Mouse (Mus musculus) erythroblast, embryonic 14.5 days (primary cell): ENCODE results near the gene Arid4a. TPM values are rescaled to one million over a fixed set of nuclear protein-coding genes. Genes with fewer than 3 reads are reported as not detected.
A peak's percentile ranks its signal among the peaks of the same experiment; 100 is the strongest.

Experiments used
- H3K27me3 ChIP-seq: 2 replicates; pipeline ENCODE4 v1.6.1; 2012; ENCODE audit warnings: inconsistent platforms; ENCODE audit not compliant: control insufficient read depth
- H3K36me3 ChIP-seq: 2 replicates; pipeline ENCODE4 v1.6.1; 2012; ENCODE audit warnings: mild to moderate bottlenecking, inconsistent platforms; ENCODE audit not compliant: control insufficient read depth
- H3K4me1 ChIP-seq: 2 replicates; pipeline ENCODE4 v1.6.1; 2012; ENCODE audit warnings: inconsistent platforms; ENCODE audit not compliant: control insufficient read depth
- H3K4me3 ChIP-seq: replicated peaks from 2 replicates; pipeline ENCODE3; 2012; ENCODE audit warnings: moderate library complexity, mild to moderate bottlenecking, inconsistent platforms
- H3K9me3 ChIP-seq: 2 replicates; pipeline ENCODE4 v1.6.1; 2012; ENCODE audit warnings: low read length, inconsistent platforms, mixed read lengths; ENCODE audit not compliant: control insufficient read depth
- GATA1 ChIP-seq: IDR thresholded peaks from 2 replicates; pipeline ENCODE4 v1.6.1; 2012; ENCODE audit warnings: low read length, inconsistent platforms, mixed read lengths
- TAL1 ChIP-seq: IDR thresholded peaks from 3 replicates; pipeline ENCODE4 v1.6.1; 2012; ENCODE audit warnings: low read length, inconsistent platforms, mixed read lengths
- polyA plus RNA-seq: library from polyadenylated mRNA; stranded (reverse); fragments of >175 nt; gene quantifications from 2 replicates; pipeline ENCODE4 v1.2.3, GENCODE M21; 2012

The Arid4a gene
- polyA plus RNA-seq, 1 experiment, result 0.94 TPM

- Histone ChIP-seq H3K9me3 (no peaks in the 10 kb centered on the region; the same call in 1 of the 2 replicates), H3K36me3 (peaks cover 63% of the 10 kb centered on the region), H3K4me1 (peaks cover 5% of the 10 kb centered on the region), H3K4me3 (no peak overlapping the region), H3K27me3 (no peaks in the 10 kb centered on the region)
- TF ChIP-seq TAL1 (no peak), GATA1 (no peak)
Measured at GRCm38 (mm10) chr12:71047473-71048078, 31.8 kb downstream of the Arid4a start.

DNA sequence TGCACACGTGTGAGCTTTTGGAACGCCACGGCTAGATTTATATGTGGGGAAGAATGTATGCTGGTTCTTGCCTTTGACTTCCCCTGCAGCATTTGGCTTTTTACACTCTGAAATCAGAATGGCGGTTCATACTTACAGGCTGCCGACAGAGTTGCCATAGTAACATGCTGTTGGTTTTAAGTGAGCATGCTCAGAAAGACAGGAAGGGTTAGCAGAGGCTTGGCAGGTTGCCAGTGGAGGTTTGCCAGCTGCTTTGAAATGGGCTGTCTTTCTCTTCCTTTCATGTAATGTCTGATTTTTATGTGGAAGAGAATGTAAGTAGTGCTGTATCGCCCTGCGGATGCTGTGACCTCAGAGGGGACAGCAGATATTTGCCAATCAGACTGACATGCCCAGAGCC, 32.3 kb downstream of the Arid4a start:
- Histone ChIP-seq H3K27me3 (no peaks in the 10 kb centered on the region), H3K36me3 (peaks cover 62% of the 10 kb centered on the region), H3K9me3 (no peaks in the 10 kb centered on the region; the same call in 1 of the 2 replicates), H3K4me1 (peaks cover 10% of the 10 kb centered on the region), H3K4me3 (no peak overlapping the region)
- TF ChIP-seq GATA1 (no peak), TAL1 (no peak)

DNA sequence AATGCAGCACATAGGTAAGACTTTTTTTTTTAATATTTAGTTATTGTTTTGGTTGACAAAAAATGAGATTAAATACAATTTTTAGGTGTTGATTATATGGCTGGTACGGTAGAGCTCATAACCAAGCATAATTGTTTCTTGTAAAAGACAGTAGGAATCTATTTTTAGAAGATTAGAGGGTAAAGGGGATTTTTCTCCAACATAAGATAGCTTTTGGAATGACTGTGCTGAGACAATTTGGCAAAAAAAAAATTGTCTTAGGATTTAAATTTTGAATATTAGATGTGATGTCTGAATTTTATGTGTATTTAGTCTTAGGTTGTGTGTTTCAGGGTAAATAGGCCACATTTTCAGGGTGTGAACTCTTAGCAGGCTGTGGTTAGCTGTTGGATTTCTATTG, 32.8 kb downstream of the Arid4a start:
- peaks cover 10% of the 10 kb centered on the region for H3K4me1 ChIP-seq
- H3K4me3 ChIP-seq, result no peak overlapping the region
- H3K36me3 ChIP-seq, result peaks cover 60% of the 10 kb centered on the region
- H3K27me3 ChIP-seq, result no peaks in the 10 kb centered on the region
- no peaks in the 10 kb centered on the region; the same call in 1 of the 2 replicates for H3K9me3 ChIP-seq
- no peak for TF ChIP-seq GATA1
- TF ChIP-seq TAL1, result no peak

- Histone ChIP-seq H3K4me3 (no peak overlapping the region), H3K27me3 (no peaks in the 10 kb centered on the region), H3K36me3 (peaks cover 57% of the 10 kb centered on the region), H3K4me1 (peaks cover 10% of the 10 kb centered on the region), H3K9me3 (no peaks in the 10 kb centered on the region; the same call in 1 of the 2 replicates)
- TF ChIP-seq GATA1 (no peak), TAL1 (no peak)
Measured at GRCm38 (mm10) chr12:71049596-71050265, 33.9 kb downstream of the Arid4a start.

- TF ChIP-seq TAL1 (no peak), GATA1 (no peak)
- H3K4me1 ChIP-seq, result peaks cover 10% of the 10 kb centered on the region
- H3K36me3 ChIP-seq, result peaks cover 50% of the 10 kb centered on the region
- no peaks in the 10 kb centered on the region; the same call in 1 of the 2 replicates for H3K9me3 ChIP-seq
- no peaks in the 10 kb centered on the region for H3K27me3 ChIP-seq
- no peak overlapping the region for H3K4me3 ChIP-seq
Measured at GRCm38 (mm10) chr12:71051079-71051478, 35.3 kb downstream of the Arid4a start.

DNA sequence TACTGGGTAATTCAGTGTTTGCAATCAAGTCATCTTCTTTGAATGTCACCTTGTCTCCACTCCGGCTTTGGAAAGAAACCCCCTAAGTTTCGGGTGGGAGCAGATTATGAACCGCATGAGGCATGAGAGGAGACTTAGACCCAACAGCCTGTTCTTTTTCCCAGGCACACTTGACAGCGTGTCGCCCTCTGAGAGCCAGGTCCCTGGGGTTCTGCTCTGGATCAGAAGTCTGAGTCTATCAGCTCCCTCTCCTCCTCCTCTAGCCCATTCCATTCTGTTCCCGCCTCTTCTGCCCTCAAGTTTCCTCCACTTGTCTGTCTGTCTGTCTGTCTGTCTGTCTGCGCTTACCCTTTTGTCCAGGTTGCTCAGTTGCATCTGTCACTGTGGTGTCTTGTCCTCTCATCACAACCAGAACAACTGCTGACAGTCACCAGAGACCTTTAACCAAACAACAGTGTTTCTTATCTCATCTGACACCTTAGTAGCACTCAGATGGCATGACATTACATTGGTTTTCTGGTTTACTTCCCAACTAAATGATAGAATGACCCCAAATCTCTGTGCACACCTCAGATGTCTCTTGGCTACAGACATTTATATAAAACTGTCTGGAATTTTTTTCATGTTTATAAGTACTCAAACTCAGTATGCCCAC, 36.7 kb downstream of the Arid4a start:
- peaks cover 49% of the 10 kb centered on the region for H3K36me3 ChIP-seq
- H3K27me3 ChIP-seq, result no peaks in the 10 kb centered on the region
- no peaks in the 10 kb centered on the region for H3K9me3 ChIP-seq
- H3K4me3 ChIP-seq, result no peak overlapping the region
- H3K4me1 ChIP-seq, result peaks cover 10% of the 10 kb centered on the region
- TF ChIP-seq GATA1 (peak; percentile 8; the same call in 1 of the 2 replicates), TAL1 (peak; percentile 13; the same call in 1 of the 3 replicates)

DNA sequence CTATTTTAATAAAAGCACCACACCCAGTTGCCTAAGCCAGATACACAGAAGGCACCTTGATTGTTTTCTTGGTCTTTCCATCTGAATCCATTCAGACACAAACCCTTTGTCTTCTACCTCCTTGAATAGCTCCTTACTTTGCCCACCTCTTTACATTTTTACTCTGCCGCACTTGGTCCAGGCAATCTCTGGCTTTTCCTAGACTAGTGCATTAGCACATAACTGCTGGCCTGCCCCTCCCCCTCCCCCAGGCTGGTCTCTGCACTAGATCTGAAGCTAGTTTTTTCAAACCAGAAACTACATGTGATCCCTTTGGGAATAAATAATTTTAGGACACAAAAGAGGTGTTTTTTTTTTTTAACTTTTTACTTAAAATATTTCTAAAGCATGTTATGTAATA, 37.2 kb downstream of the Arid4a start:
- Histone ChIP-seq H3K27me3 (no peaks in the 10 kb centered on the region), H3K4me1 (peaks cover 10% of the 10 kb centered on the region), H3K9me3 (no peaks in the 10 kb centered on the region), H3K4me3 (no peak overlapping the region), H3K36me3 (peaks cover 48% of the 10 kb centered on the region)
- TF ChIP-seq TAL1, result no peak
- TF ChIP-seq GATA1, result no peak

- no peaks in the 10 kb centered on the region for H3K27me3 ChIP-seq
- no peak overlapping the region for H3K4me3 ChIP-seq
- peaks cover 44% of the 10 kb centered on the region for H3K36me3 ChIP-seq
- peaks cover 10% of the 10 kb centered on the region for H3K4me1 ChIP-seq
- TF ChIP-seq GATA1 (no peak), TAL1 (no peak)
- no peaks in the 10 kb centered on the region for H3K9me3 ChIP-seq
Measured at GRCm38 (mm10) chr12:71053486-71053885, 37.7 kb downstream of the Arid4a start.

DNA sequence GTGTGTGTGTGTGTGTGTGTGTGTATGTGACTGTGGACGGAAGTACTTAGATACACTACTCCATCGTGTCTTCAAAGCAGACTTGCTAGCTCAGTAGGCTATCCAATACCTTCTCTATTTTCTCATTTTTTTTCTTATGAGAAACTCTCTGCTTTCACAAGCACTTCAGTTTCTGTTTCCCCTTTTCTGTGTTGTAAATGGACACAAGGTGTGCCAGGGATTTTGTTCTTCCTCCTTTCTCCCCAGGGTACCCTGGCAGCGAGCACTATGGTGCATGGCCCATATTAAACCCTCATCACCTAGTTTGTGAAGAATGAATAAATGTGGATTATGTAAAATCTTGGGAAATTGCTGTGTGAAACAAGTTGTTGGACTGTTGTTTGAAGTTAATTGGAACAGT, 39.7 kb downstream of the Arid4a start:
- Histone ChIP-seq H3K4me3 (no peak overlapping the region), H3K4me1 (peaks cover 10% of the 10 kb centered on the region), H3K36me3 (peaks cover 45% of the 10 kb centered on the region), H3K27me3 (no peaks in the 10 kb centered on the region), H3K9me3 (no peaks in the 10 kb centered on the region)
- TF ChIP-seq TAL1 (no peak), GATA1 (no peak)
